Mouse (Mus musculus) embryonic facial prominence, embryonic 14.5 days (tissue): ENCODE results near the gene Adgrg4. TPM values are rescaled to one million over a fixed set of nuclear protein-coding genes. Genes with fewer than 3 reads are reported as not detected.

Source experiments
- ATAC-seq: fragments of 200-750 bp; cut with Nextera tagmentation; 2 replicates; pipeline ENCODE4 v1.8.0; 2017; ENCODE audit warnings: low read depth, moderate number of reproducible peaks, moderate TSS enrichment
- DNase-seq: peaks from one replicate; pipeline ENCODE4 v3.0.0-alpha.2; 2015; ENCODE audit warnings: low spot score
- H3K27ac ChIP-seq: fragments of 300-500 bp; sonication (generic); replicated peaks from 2 replicates; pipeline ENCODE4 v1.5.1; 2014; ENCODE audit warnings: low read depth, mild to moderate bottlenecking, low read length, moderate library complexity
- H3K27me3 ChIP-seq: fragments of 300-500 bp; sonication (generic); replicated peaks from 2 replicates; pipeline ENCODE4 v1.6.1; 2014; ENCODE audit warnings: low read length; ENCODE audit not compliant: control insufficient read depth, insufficient read depth
- H3K36me3 ChIP-seq: fragments of 300-500 bp; sonication (generic); 2 replicates; pipeline ENCODE4 v1.6.1; 2014; ENCODE audit warnings: low read length, mixed read lengths; ENCODE audit not compliant: control insufficient read depth, insufficient read depth
- H3K4me1 ChIP-seq: fragments of 300-500 bp; sonication (generic); 2 replicates; pipeline ENCODE4 v1.6.1; 2014; ENCODE audit warnings: antibody characterized with exemption, low read length; ENCODE audit not compliant: control insufficient read depth, insufficient read depth
- H3K4me2 ChIP-seq: fragments of 300-500 bp; sonication (generic); 2 replicates; pipeline ENCODE4 v1.6.1; 2014; ENCODE audit warnings: low read depth, mild to moderate bottlenecking, low read length, moderate library complexity, mixed read lengths
- H3K4me3 ChIP-seq: fragments of 300-500 bp; sonication (generic); 2 replicates; pipeline ENCODE4 v1.5.1; 2014; ENCODE audit warnings: low read depth, mild to moderate bottlenecking, low read length
- H3K9ac ChIP-seq: fragments of 300-500 bp; sonication (generic); 2 replicates; pipeline ENCODE4 v1.6.1; 2014; ENCODE audit warnings: low read depth, mild to moderate bottlenecking, low read length, moderate library complexity, mixed read lengths
- H3K9me3 ChIP-seq: fragments of 300-500 bp; sonication (generic); 2 replicates; pipeline ENCODE4 v1.6.1; 2016; ENCODE audit warnings: low read length; ENCODE audit not compliant: control insufficient read depth
- WGBS: fragments of 180-500 bp; shearing (Covaris S2); extraction: QIAGEN DNeasy Blood & Tissue Kit; methylation state at CpG from one replicate; pipeline ENCODE4 v1.1.7; 2014; 5-methylcytosine and 5-hydroxymethylcytosine counted together
- polyA plus RNA-seq: library from polyadenylated mRNA; unstranded; fragments of >200 nt; fragmentation: Nextera tagmentation; extraction: Ambion mirVana; gene quantifications from 2 replicates; pipeline ENCODE4 v1.2.1, GENCODE M21; 2014

The Adgrg4 gene
- not detected in 2 replicates for polyA plus RNA-seq

DNA sequence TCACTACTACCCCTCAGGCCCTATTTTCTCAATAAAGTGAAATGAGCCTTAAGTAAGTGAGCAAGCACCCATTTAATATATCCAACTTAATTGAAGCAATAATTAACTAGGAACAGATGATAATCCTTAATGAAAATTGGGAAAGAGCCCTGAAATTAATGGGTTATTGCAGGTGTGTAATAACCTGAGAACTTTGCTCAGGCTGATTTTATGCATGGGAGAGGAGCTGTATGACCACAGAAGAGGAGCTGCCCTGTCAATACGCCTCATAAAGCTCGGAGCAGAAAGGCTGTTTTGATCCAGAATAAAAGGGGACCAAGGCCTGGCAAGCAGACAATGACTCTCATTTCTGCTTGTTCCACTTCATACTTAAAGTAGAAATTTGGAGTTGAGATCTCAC lies at the start of gene Adgrg4:
Gene Adgrg4 (plus strand): TSS at position 301 of the 400 bp plus-strand sequence.
- H3K4me1 ChIP-seq: no peaks in the 10 kb centered on the region
- H3K27me3 ChIP-seq: no peaks in the 10 kb centered on the region
- no peak within 1 kb of the TSS for H3K9ac ChIP-seq
- no peak for ATAC-seq
- H3K9me3 ChIP-seq: no peaks in the 10 kb centered on the region
- H3K4me3 ChIP-seq: no peak within 1 kb of the TSS
- no peak within 1 kb of the TSS for H3K4me2 ChIP-seq
- H3K36me3 ChIP-seq: no peaks in the 10 kb centered on the region
- H3K27ac ChIP-seq: no peak within 1 kb of the TSS
- DNase-seq: no peak
- WGBS: 66% methylated on average over 2 of the region's 2 CpGs

DNA sequence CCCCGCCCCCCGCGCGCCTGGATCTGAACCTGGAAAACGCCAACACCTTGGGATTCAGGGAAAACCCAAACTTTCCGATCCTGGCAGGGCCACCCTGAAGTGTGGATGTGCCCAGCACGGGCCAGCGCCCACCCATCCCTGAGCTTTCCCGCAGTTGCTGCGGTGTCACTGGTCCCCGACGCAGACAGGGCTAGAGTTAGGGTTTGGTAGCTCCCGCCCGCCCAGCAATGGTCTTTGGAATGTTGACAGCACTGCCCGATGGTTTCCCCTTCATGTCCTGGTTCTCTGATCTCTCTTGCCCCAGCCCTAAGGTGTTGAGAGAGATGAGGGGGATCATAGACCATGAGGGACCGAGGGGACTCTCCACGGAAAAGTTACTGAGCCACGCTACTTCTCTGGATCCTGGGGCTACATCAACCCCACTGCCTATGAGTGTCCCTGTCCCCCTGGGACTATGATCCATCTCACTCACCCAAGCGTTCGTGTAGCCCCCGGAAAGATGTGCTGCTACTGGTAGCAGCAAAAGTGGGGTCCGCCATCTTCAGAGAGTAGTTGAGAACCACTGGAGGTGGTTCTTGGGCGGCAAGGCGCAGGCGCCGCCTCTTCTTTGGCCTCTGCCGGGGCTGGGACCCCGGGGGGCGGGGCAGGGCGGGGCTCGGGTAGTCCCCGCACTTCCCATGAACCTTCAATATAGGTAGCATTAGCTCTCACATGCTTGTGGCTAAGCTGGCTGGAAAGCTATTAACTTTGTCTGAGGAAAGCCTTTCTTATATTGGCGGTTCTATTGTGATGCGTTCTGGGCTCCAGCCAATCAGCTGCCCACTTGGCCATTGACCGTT lies 48.0 kb upstream of the Adgrg4 start, which contains the start of gene Map7d3:
Gene Map7d3 (minus strand): TSS at position 562 of the 839 bp plus-strand sequence.
- peak; percentile 65 for ATAC-seq
- Histone ChIP-seq H3K27ac (no peak within 1 kb of the TSS), H3K4me2 (peak within 1 kb of the TSS; percentile 68), H3K27me3 (no peaks in the 10 kb centered on the region), H3K4me3 (peak within 1 kb of the TSS; percentile 47), H3K9ac (peak within 1 kb of the TSS; percentile 55), H3K4me1 (no peaks in the 10 kb centered on the region), H3K36me3 (no peaks in the 10 kb centered on the region), H3K9me3 (no peaks in the 10 kb centered on the region)
- 16% methylated on average over 26 of the region's 35 CpGs for WGBS
- DNase-seq: peak; percentile 21

DNA sequence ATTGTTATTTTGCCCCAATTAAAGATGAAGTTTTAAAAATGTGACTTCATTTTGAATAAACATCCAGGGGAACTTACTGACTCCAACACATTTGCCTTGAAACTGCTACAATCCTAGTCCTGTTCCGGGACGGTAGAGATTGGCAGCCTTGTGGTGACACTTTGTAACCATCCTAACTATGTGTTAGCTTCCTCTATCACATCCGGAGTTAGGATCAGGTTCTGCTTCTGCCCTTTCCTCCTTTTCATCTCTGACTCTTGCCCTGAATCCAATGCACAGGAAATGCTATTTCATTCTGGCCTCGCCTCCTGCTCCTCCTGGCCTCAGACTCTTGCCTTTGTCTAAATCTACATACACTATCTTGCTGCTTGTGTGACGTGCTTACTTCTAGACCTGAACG lies 42.5 kb upstream of the Adgrg4 start:
- no peak overlapping the region for H3K9ac ChIP-seq
- WGBS: 68% methylated on average over 6 of the region's 6 CpGs
- no peaks in the 10 kb centered on the region for H3K9me3 ChIP-seq
- DNase-seq (no peak), ATAC-seq (no peak)
- no peaks in the 10 kb centered on the region for H3K4me1 ChIP-seq
- no peak overlapping the region for H3K4me3 ChIP-seq
- H3K36me3 ChIP-seq: no peaks in the 10 kb centered on the region
- H3K27me3 ChIP-seq: no peaks in the 10 kb centered on the region
- H3K4me2 ChIP-seq: no peak overlapping the region
- no peak overlapping the region for H3K27ac ChIP-seq

DNA sequence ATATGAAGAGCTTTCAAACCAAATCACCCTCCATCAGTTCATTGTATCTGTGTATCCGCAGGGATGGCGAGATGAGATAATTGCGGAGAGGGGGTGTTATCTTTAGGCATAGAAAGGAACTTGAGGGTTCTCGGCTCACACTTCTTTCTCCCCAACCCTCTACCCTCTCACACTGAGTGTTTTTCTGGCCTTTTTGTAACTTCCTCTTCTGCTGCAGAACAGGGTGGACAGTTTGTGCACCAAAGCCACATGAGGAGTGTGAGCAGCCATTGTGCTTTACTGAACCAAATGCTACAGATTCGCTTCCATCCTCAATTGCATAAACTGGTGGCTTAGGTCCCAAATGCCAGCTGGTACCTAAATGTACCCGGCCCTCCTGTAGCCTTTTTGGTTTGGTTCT lies 34.1 kb upstream of the Adgrg4 start:
- ATAC-seq: no peak
- no peak overlapping the region for H3K4me2 ChIP-seq
- no peak overlapping the region for H3K4me3 ChIP-seq
- H3K27ac ChIP-seq: no peak overlapping the region
- WGBS: 85% methylated on average over 6 of the region's 6 CpGs
- H3K9me3 ChIP-seq: no peaks in the 10 kb centered on the region
- no peaks in the 10 kb centered on the region for H3K27me3 ChIP-seq
- no peaks in the 10 kb centered on the region for H3K4me1 ChIP-seq
- no peaks in the 10 kb centered on the region for H3K36me3 ChIP-seq
- DNase-seq: no peak
- H3K9ac ChIP-seq: no peak overlapping the region

DNA sequence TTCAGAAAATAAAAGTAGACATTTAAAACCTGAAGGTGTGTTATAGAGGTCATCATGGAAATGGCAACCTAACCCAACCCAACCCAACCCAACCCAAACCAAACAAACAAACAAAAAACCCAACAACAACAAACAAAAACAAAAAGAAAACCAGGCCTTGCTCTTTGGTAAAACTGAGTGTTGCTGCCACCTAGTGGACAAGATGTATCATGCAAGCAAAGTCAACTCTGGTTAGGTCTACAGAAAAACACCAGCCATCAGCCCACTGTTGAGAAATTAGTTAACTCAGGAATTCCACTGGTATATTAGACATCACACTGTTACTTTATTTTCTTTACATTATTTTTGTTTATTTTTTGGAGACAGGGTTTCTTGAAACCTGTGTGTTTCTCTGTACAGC lies 30.6 kb upstream of the Adgrg4 start:
- DNase-seq: peak; percentile 11
- Histone ChIP-seq H3K27me3 (no peaks in the 10 kb centered on the region), H3K9me3 (no peaks in the 10 kb centered on the region), H3K27ac (no peak overlapping the region), H3K4me1 (no peaks in the 10 kb centered on the region), H3K9ac (no peak overlapping the region), H3K4me2 (no peak overlapping the region), H3K36me3 (no peaks in the 10 kb centered on the region), H3K4me3 (no peak overlapping the region)
- ATAC-seq: no peak

DNA sequence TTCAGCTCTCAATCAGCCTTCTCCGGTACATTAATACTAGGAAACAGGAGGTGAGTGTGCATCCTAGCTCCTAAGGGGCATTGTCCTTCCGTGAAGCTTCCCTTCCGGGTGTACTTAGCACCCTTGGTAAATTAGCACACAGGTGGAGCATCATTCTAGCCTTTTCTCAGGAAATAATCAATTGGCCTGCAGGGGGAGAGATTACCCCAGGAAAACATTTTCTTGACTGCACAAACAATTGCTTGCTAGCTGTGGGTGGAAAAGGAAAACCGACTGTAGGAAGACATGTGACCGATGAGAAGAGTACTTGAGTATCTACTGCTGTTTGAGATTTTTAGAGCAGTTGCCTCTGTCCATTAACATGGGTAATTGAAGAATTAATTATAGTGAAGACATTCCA lies 28.7 kb upstream of the Adgrg4 start:
- ATAC-seq (no peak), DNase-seq (no peak)
- no peak overlapping the region for H3K27ac ChIP-seq
- no peaks in the 10 kb centered on the region for H3K9me3 ChIP-seq
- 72% methylated on average over 5 of the region's 5 CpGs for WGBS
- H3K9ac ChIP-seq: no peak overlapping the region
- no peak overlapping the region for H3K4me2 ChIP-seq
- H3K4me1 ChIP-seq: no peaks in the 10 kb centered on the region
- H3K36me3 ChIP-seq: no peaks in the 10 kb centered on the region
- H3K4me3 ChIP-seq: no peak overlapping the region
- no peaks in the 10 kb centered on the region for H3K27me3 ChIP-seq

DNA sequence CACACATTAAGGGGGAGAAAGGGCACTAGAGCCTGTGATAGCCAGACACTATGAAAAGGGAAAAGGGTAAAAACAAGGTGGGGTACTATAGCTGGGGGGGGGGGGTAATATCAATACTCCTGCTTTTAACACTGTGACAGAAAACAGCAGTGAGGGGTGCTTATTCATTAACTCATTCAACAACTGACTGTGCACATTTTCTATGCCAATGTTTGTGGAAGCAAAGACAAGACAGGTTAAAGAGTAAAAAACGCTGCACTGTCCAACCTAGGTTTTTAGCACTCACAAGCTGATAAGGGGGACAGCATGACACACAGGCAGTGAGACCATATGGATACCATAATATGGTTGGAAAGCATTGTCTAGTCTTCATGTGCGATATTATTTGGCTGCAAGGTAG lies 142.9 kb downstream of the Adgrg4 start:
- Histone ChIP-seq H3K9ac (no peak overlapping the region), H3K4me2 (no peak overlapping the region), H3K27ac (no peak overlapping the region), H3K36me3 (no peaks in the 10 kb centered on the region), H3K4me3 (no peak overlapping the region), H3K4me1 (no peaks in the 10 kb centered on the region), H3K9me3 (no peaks in the 10 kb centered on the region), H3K27me3 (no peaks in the 10 kb centered on the region)
- ATAC-seq (no peak), DNase-seq (no peak)
- 70% methylated on average over 2 of the region's 2 CpGs for WGBS

DNA sequence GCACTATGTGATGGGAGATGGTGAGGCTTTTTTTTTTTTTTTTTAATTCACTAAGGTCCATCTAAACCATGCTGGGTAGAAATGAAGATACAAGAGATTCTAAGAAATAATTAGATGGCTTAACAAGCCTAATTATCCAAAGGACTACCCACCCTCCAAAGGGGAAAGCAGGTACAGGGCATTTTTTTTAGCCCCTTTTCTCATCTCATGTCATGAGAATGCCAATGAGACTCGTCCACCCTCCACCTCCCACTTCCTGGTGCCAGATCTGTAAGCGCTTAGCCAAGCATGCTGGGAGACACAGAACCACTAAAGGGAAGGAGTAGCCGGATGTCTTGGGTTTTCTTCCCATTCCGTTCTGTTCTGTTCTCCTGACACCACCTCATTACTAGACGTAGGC lies 172.8 kb downstream of the Adgrg4 start, which contains the start of gene Brs3:
Gene Brs3 (plus strand): TSS at position 301 of the 400 bp plus-strand sequence.
- no peak within 1 kb of the TSS for H3K4me2 ChIP-seq
- no peaks in the 10 kb centered on the region for H3K36me3 ChIP-seq
- no peaks in the 10 kb centered on the region for H3K4me1 ChIP-seq
- H3K9me3 ChIP-seq: no peaks in the 10 kb centered on the region
- H3K27ac ChIP-seq: no peak within 1 kb of the TSS
- no peaks in the 10 kb centered on the region for H3K27me3 ChIP-seq
- no peak within 1 kb of the TSS for H3K9ac ChIP-seq
- DNase-seq (no peak), ATAC-seq (no peak)
- H3K4me3 ChIP-seq: no peak within 1 kb of the TSS
- WGBS: 87% methylated on average over 5 of the region's 5 CpGs

DNA sequence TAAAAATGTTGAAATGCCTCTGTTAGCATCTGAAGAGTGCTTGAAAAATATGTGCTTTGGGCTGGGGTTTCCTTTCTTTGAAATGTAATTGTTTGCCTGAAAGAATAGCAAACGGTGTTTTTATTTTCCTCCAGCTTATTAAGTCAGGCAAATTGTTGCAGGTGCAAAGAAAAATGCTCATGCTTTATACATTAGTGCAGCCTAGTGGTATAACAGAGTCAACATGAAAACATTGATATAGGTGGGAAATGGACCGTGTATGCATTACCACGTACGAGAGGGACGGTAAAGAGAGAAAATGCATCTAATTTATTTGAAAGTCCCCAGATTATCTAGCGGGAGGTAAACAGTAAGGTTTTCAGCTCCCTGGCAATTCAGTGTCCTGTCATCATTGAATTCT lies 173.9 kb downstream of the Adgrg4 start:
- 84% methylated on average over 6 of the region's 6 CpGs for WGBS
- Histone ChIP-seq H3K4me3 (no peak overlapping the region), H3K27me3 (no peaks in the 10 kb centered on the region), H3K4me1 (no peaks in the 10 kb centered on the region), H3K27ac (no peak overlapping the region), H3K36me3 (no peaks in the 10 kb centered on the region), H3K4me2 (no peak overlapping the region), H3K9me3 (no peaks in the 10 kb centered on the region), H3K9ac (no peak overlapping the region)
- ATAC-seq: no peak
- no peak for DNase-seq
